Mouse (Mus musculus): ENCODE results near the gene Elf3.

The Elf3 gene

DNA sequence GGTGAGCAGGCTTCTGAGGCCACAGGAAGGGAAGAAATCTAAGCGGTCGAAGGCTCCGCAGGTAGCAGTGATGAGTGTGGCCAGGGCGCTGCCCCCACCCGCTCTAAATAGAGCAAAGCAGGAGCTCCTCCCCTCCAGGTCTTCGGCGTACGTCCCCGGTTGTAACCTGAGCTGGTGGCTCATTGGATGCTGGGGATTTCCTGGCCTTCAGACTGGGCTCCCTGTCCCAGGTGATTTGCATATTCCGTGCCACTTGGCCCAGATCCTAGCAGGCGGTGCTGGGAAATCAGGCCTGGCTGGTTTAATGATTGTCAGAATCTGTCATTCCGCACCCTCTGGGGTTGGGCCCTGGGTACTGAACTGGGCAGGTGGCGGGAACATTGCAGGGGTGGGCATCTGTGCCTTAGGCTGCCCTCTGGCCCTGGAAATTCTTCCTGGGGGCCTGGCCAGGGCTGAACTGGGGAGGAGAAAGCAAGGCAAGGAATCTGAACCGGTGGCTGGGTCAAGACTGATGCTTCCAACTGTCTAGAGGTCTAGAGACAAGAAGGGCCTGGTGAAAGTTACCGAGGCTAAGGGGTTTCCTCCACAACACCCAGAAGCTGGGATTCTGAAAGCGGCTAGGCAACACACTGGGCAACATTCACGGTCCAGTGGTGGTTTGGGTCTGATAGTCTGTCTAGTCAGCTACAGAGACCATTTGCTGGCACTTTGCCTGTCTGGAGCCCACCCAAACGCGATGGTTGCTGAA lies at the start of gene Elf3:
TSS of gene Elf3 (minus strand) at position 189 of the 748 bp plus-strand sequence.
- in situ Hi-C loops (cut with MboI; ENCODE audit: unreplicated experiment in 2 of 2), result loop anchor here in 1 of 2 experiments (5.0 kb wide), 1 partner anchor 86 kb away; no protein-coding TSS in a partner anchor

DNA sequence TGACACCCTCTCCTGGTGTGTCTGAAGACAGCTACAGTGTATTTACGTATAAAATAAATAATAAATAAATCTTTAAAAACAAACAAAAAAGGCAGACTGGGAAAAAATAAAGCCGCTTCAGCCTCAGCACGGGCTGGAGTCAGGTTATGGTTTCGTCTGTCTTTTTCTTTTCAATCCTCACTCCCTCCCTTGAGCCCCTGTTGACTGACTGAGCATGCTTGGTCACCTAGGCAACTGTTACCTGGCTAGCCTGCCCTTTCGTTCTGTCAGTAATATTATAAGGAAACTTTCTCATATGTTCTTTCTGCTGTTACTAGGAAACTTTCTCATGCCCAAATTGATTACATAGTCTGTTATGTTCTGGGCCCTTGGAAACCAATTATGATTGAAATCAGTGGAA lies 32.5 kb upstream of the Elf3 start:
- in situ Hi-C loops (cut with MboI; ENCODE audit: unreplicated experiment in 2 of 2), result no loop called here

DNA sequence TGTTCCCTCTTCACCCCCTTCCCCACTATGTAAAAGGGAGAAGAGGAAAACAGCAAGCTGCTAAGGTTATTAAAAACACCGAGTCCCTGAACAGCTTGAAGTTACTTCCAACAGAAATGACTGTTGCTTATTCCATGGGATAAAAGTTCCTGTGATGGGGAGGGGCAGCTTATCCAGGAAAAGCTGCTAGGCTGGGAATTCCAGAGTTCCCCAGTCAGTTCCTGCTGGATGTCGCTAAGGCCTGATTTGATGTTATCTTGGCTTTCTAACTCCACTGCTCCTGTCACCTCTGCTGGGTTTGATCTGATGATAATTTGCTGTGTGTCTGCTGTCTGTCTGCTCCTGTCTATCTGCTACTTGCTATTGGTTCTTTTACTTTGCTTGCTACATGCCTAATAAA lies 27.9 kb upstream of the Elf3 start:
- in situ Hi-C loops (cut with MboI; ENCODE audit: unreplicated experiment in 2 of 2), result no loop called here

DNA sequence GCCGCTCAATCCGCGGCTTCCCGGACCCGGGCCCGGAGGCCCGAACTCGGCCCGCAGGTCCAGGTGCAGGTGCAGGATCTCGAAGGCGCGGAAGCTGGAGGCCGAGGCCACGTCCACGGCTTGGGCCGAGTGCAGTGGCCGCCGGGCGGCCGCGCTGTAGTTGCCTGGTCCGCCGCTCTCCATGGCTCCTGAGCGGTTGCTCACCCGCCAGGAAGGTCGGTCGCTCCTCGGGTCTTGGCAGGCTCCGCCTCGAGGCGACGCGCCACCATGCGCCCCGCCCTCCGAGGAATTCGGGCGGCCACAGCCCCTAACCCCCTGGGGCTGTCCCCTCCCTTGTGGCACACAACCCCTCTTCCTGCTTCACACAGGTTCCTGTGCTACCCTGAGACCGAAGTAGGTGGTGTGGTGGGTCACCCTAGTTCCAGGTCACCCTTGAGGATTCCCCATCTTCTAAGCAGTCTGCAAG lies 25.5 kb upstream of the Elf3 start, which contains the start of gene Rnpep:
TSS of gene Rnpep (minus strand) at position 259 of the 466 bp plus-strand sequence.
- in situ Hi-C loops (cut with MboI; ENCODE audit: unreplicated experiment in 2 of 2), result no loop called here

DNA sequence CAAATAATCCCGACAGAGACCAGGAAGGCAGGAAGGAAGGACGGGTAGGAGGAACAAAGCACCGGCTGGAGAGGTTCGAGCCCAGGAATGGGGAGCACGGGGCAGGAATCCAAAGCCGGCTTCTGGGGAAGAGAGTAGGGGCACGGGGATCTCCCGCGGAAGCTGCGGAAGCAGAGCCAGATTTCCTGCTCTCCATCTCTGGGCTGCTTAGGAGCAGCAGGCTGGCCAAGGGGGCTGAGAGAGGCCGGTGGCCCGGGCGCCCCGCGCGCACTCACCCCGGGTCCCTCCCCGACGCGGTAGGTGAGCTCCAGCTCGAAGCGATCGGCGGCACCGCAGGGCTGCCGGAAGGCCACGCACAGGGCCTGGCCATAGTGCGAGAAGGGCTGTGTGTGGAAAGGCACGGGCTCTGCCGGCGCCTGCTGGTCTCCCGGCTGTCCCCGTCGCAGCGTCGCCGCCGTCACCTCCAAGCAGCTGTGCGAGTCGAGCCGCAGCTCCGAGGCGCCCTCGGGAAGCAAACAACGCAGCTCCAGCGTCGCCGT lies 25.0 kb upstream of the Elf3 start:
- in situ Hi-C loops (cut with MboI; ENCODE audit: unreplicated experiment in 2 of 2), result no loop called here

DNA sequence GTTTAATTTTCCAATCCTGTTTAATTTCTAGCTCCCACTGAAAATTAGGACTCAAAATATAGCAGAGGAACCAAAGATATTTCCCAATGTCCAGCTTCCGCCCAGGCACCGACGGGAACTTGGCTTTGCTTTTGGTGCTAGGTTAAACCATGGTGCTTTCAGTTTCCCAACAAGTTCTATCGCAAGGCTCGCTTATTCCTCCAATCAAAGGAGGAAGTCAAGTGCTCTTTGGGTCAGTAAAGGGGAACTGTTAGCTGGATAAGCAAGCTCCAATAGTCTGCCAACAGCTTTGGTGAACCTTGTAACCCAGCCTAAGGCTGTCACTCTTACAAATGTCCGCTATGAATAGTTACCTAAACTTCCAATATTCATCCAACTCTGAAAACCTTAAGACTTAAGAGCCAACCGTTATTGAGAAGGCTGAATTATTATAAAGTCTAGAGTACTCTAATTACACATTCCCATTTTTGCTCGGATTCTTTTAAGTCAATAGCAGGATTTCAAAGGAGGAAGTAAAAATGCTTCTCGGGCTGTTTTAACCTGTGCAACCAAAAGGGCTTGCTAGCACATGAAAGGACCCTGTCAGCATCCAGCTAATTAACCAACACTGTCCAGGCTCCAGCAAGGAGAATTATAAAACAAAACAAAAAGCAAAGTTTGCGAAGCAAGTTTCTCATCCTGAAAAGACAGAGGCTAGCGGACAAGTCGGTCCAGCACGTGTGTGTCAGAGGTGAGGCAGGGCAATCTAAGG lies 24.3 kb upstream of the Elf3 start:
- in situ Hi-C loops (cut with MboI; ENCODE audit: unreplicated experiment in 2 of 2), result no loop called here

DNA sequence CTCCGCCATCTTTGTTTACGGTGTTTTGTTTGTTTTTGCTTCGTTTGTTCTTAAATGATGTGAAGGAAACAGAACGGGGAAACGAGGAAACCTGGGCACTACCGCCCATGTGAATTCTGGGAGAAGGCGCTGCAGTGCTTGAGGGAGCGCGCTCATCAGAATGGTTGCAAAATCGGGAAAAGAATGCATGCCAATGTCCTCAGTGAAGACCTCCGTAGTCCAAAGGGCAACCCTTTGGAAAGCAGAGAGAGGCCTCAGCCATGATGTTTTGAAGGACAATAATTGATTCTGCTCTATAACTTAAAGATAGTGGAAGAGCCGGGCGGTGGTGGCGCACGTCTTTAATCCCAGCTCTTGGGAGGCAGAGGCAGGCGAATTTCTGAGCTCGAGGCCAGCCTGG lies 23.5 kb upstream of the Elf3 start:
- in situ Hi-C loops (cut with MboI; ENCODE audit: unreplicated experiment in 2 of 2), result no loop called here

DNA sequence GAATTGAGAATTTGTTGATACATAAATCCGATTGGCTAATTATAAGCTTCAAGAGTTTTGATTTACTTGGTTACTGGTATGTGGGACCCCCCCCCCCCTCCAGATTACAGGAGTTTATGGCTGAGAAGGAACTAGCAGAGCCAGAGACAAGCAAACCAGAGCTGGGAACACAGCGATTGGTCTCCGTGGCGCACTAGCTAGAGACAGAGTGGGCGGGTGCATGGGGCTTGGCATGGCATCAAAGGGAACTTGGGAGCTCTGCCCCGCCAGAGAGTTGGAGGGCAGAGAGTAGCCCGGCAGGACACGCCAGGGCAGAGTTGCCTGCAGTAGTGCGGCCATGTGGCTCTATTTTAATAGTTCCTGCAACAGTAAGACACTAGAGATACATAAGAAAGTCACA lies 22.3 kb upstream of the Elf3 start:
- in situ Hi-C loops (cut with MboI; ENCODE audit: unreplicated experiment in 2 of 2), result no loop called here

DNA sequence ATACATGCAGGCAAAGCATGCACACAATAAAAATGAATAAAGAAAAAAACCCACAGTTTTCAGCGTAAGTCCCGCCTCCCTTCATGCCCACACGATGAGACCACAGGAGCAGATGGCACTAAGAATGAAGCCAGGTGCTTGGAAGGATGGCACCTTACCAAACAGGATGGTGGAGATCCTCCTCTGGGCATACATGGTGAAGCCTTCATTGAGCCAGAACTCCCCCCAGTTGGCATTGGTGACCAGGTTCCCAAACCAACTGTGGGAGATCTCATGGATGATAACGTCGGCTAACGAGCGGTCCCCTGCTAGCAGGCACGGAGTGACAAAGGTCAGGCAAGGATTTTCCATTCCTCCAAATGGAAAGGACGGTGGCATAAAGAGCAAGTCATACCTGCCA lies 13.0 kb upstream of the Elf3 start:
- in situ Hi-C loops (cut with MboI; ENCODE audit: unreplicated experiment in 2 of 2), result no loop called here

DNA sequence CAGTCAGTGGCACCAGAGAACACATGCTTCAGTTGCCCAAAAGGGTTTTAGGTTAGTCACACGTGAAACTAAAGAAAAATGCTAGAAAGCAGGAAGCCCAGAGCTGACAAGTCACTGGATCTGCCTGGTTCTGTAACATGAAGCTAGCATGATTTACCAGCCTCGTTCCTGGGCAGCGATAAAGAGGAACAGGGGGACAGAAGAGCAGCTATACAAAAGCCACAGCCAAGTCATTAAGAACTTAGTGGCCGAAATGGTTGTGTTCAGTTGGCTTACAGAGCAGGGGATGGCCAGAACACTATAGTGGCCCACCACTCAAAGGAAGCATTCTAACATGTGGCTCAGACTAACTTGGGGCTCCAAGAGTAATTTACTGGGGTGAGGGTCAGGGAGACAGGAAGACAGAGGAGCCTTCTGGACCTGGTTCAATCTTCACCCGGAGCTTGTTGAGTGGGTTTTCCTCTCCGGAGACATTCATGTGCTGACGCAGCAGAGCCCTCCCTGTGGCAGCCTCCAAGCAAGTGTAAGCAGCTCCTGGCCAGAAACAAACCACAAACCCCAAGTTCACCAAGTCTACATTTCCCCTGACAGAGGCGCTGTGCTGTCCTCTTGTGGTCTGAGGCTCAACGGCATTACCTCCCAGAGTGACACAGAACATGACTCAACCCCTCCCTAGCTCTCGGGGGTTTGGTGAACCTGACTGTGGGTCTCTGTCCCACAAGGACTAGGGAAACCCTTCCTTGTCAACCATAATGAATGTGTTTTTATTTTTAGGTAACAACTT lies 9.5 kb upstream of the Elf3 start:
- in situ Hi-C loops (cut with MboI; ENCODE audit: unreplicated experiment in 2 of 2), result loop anchor here in 1 of 2 experiments (10.0 kb wide), 1 partner anchor 113 kb away; no protein-coding TSS in a partner anchor

DNA sequence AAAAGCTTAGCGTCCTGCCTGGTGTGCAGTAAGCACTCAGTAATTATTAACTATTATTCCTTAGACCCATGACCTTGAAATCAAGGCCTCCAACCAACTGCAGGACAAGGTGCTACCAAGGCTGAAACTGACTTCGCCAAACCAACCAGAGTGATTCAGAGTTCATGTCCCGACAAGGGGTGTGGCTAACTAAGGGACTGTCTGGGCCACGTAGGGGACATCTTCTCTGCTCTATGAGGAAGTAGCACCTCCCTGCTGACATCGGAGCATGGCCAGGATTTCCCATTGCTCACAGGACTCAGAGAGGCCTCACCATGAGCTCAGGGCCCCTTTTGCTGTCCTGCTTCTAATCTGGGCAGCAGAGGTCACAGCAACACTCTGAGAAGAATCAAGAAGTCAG lies 7.5 kb upstream of the Elf3 start:
- in situ Hi-C loops (cut with MboI; ENCODE audit: unreplicated experiment in 2 of 2), result loop anchor here in 1 of 2 experiments (10.0 kb wide), 1 partner anchor 111 kb away; no protein-coding TSS in a partner anchor

DNA sequence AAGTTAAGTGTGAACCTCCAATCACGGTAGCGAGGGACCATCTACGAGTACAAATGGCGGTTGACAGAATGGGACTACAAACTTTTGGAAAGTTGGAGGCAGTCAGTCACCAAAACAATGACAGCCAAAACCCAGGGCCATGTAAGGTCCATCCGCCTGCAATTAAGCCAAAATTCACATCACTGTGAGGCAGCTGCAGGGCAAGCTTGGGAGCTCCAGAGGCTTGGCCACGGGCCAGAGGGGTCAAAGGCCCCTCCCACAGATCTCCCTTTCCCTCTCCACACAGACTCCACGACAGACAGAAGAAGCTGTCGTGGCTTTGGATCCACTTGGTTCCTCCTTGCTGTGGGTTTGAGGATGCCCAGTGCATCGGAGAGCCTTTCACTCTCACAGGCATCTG lies 4.9 kb upstream of the Elf3 start:
- in situ Hi-C loops (cut with MboI; ENCODE audit: unreplicated experiment in 2 of 2), result loop anchor here (5.0 to 10.0 kb wide), 2 partner anchors 94 to 109 kb away; no protein-coding TSS in a partner anchor

DNA sequence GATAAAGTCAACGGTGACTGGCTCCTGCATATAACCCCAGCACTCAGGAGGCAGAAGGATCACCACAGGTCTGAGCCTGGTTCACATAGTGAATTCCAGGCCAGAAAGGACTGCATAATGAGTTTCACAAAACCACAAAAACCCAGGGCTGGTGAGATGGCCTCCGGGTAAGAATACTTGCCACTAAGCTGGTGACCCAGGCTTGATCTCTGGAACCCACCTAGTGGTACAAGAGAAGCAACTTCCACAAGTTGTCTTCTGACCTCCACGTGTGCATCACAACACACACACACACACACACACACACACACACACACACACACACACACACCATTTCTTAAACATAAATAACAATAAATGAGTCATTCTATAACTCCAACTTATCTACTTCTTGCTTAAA lies 4.0 kb upstream of the Elf3 start:
- in situ Hi-C loops (cut with MboI; ENCODE audit: unreplicated experiment in 2 of 2), result loop anchor here (5.0 to 10.0 kb wide), 2 partner anchors 95 to 108 kb away; no protein-coding TSS in a partner anchor

DNA sequence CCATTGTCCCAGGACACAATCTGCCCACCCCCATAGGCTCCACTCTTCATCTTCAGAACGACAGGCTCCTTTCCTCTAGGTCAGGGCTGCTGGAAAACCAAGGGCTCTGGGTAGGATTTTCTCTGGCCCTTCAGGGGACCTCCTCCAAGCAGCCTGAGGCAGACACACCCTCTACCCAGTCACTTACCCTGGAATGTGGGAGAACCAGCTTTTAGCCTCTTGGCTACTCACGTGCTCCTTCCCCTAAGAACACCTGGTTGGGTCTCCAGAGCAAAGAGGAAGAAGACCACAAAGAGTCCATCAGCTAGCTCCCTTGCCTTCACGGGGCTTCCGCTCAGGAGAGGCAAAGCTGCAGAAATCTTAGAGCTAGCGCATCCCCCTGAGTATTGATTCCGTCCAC lies 2.6 kb upstream of the Elf3 start:
- in situ Hi-C loops (cut with MboI; ENCODE audit: unreplicated experiment in 2 of 2), result loop anchor here (5.0 to 10.0 kb wide), 2 partner anchors 96 to 106 kb away; no protein-coding TSS in a partner anchor

DNA sequence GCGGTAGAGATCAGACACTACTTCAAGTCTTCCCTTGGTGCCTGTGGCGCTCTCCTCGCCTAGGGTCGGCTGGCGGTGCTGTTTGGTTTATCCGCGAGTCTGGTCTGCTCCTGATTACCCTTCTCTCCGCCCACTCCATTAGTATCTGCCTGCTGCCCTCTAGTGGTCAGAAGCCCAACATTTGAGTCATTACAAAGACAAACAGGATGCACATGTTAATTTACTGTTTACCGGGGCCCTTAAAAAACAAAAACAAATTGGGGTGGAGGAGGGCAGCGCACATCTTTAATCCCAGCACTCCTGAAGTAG lies 714 bp upstream of the Elf3 start:
- in situ Hi-C loops (cut with MboI; ENCODE audit: unreplicated experiment in 2 of 2), result loop anchor here in 1 of 2 experiments (5.0 kb wide), 1 partner anchor 87 kb away; no protein-coding TSS in a partner anchor

DNA sequence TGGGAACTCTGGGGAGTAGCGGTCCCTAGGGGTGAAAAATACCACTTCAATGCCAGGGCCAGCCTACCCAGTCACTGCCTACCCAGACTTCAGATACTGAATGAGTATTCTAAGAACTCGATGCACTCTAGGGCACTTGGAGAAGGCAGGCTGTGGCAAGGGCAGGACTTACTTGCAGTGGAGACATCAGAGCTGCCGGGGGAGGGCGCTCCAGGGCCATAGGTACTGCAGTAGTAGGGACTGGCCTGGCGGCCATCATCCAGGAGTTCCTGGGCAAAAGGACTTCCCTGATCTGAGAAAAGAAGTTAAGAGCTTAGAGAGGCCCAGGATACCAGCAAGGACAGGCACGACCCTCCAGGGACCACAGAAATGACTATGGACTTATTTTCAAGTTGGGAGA lies 2.1 kb downstream of the Elf3 start:
- in situ Hi-C loops (cut with MboI; ENCODE audit: unreplicated experiment in 2 of 2), result loop anchor here in 1 of 2 experiments (5.0 kb wide), 1 partner anchor 84 kb away; no protein-coding TSS in a partner anchor

DNA sequence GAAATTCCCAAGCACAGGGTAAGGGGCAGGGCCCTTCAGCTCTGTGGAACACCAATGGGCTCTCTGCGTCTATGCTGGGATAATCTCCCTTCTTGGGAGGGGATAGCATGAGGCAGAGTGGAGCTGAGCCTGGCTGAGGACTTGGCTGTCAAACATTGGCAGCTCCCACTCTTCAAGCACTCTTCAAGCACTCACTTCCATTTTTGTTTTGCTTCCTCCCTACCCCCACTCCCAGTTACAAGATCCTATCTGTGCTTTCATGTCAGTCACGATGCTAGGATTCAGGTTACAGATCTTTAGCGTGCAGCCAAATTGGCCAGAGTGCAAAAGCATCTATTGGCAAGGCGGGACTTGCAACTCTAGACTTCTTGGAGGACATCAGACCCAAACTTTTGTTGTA lies 5.5 kb downstream of the Elf3 start:
- in situ Hi-C loops (cut with MboI; ENCODE audit: unreplicated experiment in 2 of 2), result no loop called here

DNA sequence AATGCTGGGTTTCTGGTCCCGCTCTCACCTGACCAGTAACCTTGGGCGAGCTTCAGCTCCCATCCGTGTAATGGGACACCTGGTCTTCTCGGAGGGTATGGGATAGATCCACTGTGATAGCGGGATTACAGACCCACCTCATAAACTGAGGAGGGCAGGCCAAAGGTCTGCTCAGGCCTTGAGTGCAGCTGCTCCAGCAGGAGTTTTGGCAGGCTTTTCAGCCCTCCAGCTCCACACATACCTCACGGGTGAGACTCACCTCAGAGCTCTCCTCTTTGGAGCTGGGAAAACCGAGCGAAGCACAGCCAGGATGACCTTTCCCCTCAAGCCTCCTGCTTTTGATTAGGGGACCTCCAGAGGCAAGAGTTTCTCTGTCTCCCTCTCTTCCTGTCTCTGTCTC lies 7.0 kb downstream of the Elf3 start:
- in situ Hi-C loops (cut with MboI; ENCODE audit: unreplicated experiment in 2 of 2), result no loop called here

DNA sequence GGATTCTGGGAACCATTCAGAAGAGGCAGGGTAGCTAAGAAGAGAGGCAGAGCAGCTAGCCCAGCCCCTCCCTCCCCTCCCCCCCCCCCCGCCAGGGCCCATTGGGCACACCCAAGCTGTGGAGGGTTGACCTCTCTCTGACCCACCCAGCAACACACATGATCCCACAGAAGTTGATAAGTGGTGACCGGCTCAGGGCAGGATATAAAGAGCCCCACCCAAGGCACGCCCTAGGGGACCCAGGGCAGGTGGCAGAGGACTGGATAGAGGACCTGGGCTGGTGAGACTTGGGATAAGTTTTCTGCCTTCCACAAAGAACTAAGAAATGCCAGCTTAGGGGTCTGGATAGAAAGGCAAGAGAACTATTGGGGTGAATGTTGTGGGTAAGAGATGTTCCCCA lies 7.7 kb downstream of the Elf3 start:
- in situ Hi-C loops (cut with MboI; ENCODE audit: unreplicated experiment in 2 of 2), result no loop called here

DNA sequence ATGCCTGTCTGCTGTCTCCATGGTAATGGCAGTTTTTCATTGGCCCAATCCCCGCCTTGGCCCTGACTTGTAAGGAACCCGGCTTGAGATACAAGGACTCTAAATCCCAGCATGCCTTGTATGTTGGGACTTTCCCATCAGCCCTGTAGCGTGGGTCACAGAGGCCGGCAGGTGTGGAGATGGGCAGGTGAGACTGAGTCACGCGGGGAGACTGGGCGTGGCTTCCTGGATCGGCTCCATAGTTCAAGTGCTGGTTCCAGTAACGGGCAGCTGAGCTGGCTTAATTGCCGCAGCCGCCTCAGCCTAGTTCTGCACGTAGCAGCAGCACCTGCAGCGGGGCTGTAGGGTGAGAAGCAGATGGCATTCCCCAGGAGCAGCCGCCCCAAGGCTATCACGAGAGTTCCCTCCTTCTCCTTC lies 9.9 kb downstream of the Elf3 start:
- in situ Hi-C loops (cut with MboI; ENCODE audit: unreplicated experiment in 2 of 2), result no loop called here

Measured in v-Abl transformed pro-B cells (cell line).